Mouse (Mus musculus): Measurements from ENCODE around the gene Cenpn.
A peak's percentile ranks its signal among the peaks of the same experiment; 100 is the strongest.

Gene Cenpn

DNA sequence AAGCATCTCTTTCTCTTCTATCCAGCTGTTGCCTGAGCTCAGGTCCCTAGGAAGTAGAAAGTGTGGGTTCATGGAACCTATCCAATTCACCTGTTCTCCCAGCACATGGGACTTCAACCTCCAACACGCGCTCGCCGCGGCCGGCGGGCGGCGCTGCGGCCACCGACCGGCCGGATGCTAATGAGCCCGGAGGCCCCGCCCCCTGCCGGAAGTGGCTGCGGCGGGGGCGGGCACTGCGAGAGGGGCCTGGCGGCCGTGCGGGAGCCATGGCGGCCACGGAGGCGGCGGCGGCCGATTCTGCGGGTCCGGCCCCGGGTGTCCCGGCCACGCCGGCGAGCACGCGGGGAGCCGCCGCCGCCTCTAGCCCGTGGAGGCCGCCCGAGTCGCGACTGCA is 21.6 kb downstream of the Cenpn start, which contains the start of gene Atmin:
Gene Atmin (plus strand): TSS at position 233 of the 394 bp plus-strand sequence.
- peak; percentile 82 for DNase-seq

DNA sequence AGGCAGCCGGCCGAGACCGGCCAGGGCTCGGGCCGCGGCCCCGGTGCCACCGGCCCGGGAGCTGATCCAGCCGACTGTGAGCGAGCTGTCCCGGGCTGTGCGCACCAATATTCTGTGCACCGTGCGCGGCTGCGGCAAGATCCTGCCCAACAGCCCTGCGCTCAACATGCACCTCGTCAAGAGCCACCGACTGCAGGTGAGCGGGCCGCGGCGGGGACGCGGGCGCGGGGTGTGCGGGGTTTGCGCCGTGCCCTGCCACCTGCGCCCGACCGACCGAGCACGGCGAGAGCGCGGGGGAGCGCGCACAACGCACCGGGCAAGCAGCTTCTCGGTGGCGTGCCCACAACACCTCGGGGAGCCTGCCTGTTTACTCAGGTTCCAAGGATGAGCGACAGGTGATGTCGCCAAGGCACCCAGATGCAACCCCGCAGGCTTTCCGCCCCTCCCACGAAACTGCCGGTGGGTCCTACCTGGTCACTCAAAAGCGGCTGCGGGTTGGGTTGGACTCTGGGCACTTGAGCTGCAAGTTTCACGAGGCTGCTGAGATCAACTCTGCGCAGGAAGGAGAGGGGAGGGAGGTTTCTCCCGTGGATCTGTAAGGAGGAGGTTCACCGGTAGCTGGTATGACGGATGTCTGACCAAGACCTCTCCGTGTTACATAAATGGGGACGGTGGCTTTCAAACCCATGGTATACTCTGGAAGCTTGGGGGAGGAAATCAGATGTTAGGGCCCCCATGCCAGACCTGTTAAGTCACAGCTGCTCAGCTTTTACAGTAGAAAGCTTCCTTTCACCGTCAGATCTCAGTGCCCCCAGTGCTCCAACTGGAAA is 22.2 kb downstream of the Cenpn start:
- peak; percentile 53 for DNase-seq

DNA sequence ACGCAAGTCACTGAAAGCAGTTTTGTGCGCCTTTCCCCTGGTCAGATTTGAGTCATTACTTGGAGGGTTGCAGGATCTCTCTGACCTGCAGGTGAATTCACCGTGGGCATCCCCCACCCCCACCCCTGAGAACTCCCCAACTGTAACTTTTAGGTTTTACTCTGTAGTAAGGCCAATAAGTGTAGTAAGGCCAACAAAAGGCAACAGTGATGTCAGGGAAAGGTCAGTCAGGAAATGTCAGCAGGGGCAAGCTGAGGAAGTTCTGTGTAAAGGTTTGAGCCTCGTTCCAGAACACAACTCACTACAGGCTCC is 22.8 kb downstream of the Cenpn start:
- no peak for DNase-seq

DNA sequence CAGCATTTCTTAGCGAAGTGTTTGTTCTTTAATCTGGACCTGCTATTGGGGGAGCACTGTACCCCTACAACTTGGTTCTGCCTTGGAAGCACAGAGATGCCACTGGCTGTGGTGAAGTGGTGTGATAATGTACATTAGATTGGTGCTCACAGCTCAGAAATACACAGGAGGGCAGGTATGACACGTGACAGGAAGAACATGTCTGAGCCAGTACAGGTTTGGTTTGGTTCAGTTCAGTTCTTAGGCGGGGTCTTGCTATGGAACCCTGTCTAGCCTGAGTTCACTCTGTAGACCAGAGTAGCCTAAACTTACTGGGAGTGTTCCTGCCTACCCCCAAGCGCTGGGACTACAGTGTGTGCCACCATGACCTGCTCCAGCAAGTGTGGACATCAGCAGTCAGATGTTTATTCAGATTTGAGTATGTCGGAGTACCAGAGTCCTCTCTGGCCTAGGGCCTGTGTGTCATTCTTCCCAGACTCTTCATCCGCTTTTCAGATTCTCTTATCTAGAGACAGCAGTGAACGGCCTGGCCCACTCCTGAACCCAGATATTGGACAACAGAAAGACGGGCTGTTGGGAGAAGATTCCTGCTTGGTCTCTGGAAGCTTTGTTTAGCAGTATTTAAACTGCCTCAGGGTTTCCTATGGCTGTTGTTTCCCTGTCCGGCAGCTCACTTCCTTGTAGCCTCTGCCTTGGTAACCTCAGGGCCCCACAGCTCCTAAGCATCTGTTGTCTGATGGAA is 23.8 kb downstream of the Cenpn start:
- no peak for DNase-seq

DNA sequence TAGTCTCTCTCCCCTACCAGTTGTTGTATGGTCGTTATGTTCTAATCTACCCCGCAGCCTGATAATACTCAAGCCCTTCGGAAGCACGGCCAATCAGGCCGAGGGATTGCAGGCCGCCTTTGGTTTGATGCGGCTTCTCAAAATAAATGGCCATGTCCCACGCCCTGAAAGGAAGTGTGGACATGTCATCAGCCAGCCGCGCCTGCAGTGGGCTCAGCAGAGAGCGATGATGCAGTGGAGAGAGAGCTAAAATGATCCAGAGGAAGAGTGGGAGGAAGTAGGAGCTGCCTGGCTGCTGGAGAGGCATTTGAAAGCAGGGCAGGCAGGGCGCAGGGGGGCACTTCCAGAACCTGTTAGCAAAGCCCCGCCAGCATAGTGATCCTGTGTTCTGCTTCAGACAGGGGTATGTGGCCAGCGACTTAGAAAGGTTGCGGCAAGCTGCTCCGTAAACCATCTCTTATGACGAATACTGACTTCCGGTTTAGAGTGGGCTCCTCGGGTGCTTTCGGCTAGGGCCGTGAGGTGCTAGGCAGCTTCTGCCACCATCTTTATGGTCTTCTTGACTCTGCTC is 24.8 kb downstream of the Cenpn start:
- DNase-seq: peak; percentile 69

DNA sequence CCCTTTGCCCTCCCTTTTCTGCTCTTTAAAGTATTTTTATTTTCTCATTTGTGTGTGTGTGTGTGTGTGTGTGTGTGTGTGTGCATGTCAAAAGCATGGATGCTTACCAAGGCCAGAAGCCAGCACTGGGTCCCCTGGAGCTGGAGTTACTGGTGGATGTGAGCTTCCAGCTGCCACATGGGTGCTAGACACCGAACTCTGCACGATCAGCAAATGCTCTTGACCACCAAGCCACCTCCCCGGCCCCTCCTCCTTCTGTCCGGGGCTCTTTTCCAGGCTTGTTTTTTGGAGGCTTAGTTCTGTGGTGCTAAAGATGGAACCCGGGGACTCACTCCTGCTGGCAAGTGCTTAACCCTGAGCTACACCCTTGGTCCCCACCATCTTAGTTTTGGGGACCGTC is 25.3 kb downstream of the Cenpn start:
- no peak for DNase-seq

DNA sequence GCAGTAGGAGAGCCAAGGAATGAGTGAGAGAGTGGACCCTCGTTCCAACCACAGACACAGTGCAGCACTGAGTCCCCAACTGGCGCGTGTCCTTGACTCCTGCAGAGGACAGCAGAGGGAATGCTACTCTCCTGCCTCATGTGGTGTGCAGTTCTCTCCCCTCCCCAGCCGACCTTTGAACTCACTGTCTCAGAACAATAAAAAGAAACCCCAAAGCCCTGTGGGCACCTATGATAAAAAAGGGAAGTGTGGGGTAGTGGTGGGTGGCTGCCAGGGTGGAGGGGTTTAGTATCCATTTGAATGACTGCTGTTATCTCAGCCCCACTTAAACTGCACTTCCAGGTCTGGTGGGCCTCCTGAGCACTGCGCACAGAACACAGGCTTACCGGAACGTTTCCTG is 26.1 kb downstream of the Cenpn start:
- no peak for DNase-seq

DNA sequence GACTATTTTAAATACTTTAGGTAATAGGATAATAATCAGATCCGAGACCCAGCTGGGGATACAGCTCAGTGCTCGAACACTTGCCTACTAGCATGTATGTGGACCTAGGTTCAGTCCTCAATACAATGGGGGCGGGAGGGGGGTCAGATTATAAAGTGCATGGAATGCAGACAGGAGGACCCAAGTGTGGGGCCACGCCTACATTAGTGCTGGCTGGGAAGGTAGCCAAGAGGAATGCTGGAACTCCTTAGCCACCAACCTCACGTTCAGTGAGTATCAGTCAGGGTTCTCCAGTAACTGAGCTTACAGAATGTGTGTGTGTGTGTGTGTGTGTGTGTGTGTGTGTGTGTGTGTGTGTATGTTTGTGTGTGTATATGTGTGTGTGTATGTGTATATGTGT is 29.8 kb downstream of the Cenpn start:
- DNase-seq: no peak

DNA sequence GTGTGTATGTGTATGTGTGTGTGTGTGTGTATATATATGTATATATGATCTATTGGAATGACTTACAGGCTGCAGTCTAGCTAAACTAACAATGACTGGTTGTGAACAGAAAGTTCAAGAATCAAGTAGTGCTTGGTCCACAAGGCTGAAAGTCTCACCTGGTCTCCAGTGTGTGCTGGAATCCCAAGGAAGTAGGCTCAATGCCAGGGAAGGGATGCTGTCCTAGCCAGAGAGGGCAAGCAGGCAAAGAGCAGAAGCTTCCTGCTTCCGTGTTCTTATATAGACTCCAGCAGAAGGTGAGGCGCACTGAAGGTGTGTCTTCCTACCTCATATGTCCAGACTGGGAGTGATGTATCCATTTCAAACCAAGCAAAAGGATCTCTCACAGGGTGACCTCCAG is 30.2 kb downstream of the Cenpn start:
- no peak for DNase-seq

DNA sequence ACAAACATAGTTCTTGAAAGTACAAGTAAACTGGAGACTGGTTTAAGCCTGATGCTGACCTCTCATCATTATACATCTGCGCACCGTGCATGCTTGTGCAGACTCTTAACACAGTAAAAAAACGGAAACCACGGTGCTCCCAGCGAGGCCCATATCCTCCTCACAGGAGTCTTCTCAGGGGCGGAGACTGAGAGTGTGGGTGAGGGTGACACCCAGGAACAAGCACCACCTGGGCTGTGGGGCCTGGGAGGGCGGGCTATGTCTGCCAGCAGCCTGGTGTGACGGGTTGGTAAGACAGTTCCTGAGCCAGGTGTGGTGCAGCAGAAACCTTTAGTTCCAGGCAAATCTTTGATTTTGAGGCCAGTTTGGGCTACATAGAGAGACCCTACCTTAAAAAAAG is 30.9 kb downstream of the Cenpn start:
- DNase-seq: no peak

DNA sequence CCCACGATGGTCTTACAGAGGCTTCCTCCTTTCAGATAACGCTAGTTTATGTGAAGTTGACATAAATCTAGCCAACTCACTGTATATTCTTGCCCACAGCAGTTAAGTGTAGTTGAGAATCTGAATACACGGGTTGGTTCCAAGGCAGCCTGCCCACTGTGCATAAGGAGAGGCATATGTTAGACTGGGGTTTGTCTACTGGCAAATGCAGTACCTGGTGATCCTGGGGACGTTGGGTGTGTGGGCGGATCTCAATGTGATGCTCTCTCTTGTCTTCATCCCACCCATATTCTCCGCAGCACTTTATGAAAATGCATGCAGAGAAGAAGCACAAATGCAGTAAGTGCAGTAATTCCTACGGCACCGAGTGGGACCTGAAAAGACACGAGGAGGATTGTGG is 32.9 kb downstream of the Cenpn start:
- DNase-seq: peak; percentile 84

DNA sequence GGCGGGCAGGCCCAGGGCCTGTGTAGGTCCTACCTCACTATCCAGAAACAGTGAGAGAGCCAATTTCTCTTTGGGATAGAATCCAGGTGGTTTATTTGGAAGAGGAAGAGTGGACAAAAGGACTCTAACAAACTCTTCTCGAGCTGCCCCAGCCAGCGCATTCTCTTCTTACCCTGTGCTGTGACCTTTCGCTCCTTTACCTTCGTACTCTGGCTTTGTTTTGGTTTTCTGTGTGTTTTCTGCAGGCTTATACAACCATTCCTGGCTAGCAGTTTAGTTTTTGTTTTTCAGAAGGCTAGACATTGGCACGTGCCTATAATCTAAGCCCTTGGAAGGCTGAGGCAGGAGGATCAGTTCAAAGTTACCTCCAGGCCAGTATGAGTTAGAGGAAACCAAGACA is 48.0 kb downstream of the Cenpn start:
- DNase-seq: no peak

DNA sequence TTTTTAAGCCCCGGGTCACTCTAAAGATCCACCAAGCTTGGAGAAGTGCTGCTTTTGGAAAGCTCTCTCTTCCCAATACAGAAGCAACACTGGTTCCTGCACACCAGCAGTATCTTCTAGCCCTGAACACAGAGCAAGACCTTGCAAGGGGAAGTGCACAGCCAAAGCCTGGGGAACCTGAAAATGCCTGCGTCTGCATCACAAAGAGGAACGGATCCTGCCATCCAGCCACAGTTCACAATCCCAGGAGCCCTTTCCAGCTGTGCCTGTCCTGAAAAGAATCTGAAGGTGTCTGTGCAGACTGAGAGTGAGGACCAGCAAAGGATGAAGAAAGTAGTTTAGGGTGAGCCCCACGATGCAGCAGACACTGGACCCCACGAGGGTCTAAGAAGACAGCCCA is 53.5 kb downstream of the Cenpn start:
- no peak for DNase-seq

DNA sequence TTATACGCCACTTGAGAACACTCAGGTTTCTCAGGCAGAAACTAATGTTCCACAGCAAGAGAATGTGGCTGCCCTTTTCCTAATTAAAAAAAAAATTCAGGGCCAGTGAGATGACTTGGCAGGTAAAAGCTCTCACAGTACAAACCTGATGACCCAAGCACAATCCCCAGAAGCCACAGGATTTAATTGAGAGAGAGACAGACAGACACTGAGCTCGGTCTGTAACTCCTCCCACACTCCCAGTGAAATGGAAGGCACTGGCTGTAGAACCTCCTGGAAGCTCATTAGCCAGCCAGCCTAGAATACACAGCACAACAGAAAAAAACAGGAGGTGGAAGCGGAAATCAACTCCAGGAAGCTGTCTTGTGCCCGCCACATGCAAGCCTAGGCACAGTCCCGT is 54.1 kb downstream of the Cenpn start:
- DNase-seq: no peak

DNA sequence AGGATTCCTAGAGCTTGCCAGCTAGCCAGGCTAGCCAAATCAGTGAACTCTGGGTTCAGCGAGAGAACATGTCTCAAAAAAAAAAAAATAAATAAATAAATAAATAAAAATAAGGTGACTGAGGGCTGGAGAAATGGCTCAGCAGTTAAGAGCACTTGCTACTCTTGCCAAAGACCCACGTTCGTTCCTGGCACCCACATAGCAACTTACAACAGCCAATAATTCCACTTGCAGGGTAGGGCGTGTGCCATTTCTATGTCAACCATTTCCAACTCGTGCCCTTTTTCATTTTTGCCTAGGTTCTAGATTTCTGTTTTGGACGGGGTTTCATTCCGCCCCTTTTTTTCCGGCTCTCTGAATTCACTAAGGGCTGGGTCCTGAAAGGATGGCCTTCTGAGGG is 56.5 kb downstream of the Cenpn start:
- DNase-seq: no peak

DNA sequence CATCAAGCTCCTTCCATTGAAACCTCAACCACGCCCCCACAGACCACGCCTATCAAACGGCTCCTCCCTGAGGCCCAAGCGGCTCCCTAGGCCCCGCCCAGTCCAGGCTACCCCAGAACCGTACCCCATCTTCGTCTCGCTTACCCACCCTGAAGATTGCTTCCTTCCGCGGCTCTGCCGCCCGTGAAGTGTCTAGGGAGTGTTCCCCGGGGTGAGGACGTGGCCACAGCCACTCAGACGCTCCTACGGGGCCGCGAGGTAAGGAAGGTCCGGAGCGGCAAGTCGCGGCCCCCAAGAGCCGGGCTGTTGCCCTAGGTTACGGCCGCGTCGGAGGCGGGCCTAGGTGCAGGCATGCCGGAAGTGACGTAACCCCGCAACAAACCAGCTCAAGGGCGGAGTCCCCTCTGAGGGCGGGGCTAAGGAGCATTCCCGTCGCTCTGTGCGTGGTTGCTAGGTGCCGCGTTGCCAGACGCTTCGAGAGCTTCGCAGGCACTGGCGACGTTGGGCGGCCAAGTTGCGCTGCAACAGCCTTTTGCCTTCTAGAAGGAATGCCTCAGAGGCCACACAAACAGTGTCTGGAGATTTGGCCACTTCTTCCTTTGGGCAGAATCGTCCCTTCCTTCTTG is 57.2 kb downstream of the Cenpn start, which contains the start of gene 1700030J22Rik:
Gene 1700030J22Rik (minus strand): TSS at position 329 of the 626 bp plus-strand sequence.
- peak; percentile 99 for DNase-seq

DNA sequence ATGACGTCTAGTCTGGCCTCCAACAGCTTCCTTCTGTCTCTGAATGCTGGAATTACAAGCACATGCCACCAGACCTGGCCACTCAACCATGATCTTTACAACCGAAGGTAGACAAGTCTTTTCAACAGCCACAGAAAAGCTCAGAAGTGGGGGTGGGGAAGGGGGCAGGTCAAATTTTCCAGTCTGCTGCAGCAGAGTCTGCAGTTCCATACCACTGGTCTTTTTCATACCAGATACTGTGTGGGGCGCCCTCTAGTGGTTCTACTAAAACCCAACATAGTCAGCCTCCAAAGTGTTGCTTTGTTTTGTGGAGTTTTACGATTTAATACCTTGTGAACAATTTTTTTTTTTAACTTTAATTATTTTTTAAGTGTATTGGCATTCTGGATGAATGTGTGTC is 58.6 kb downstream of the Cenpn start:
- DNase-seq: peak; percentile 35

DNA sequence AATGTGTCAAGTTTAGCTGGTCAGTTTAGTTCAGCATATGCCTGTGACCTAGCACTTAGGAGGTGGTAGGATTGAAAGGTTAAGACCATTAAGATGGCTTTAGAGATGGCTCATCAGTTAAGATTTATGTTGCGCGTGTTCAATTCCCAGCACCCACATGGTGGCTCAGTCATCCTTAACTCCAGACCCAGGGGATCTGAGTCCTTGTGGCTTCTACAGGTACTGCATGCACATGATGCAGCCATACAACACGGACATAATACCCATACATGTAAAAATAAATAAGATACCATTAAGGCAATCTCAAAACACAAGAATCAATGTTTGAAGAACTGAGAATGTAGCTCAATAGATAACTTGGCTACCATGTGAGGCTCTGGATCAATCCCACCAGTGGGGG is 68.3 kb downstream of the Cenpn start:
- no peak for DNase-seq
